Mouse (Mus musculus): ENCODE measurements at regions not wholly inside any gene's neighbourhood (a gene's known extent, or its start where the extent isn't known, plus 50 kb on each side); places are given as distances from the start of the nearest gene placed in this dataset.
"Not testable (repeated sequence)": the region's sequence is repeated elsewhere in the genome, so short reads cannot be mapped to it uniquely, and the experiment has no call there.

GRCm38 (mm10) chr7:73688451-73688850 is 51.7 kb upstream of the Fam174b start:
- ATAC-seq (replicated peaks; ENCODE audit: low FRiP score, low TSS enrichment, poor library complexity, severe bottlenecking): no peak

- not testable (repeated sequence) for ATAC-seq (replicated peaks; ENCODE audit: low FRiP score, low TSS enrichment, poor library complexity, severe bottlenecking)
These were observed 53.9 kb upstream of the Fam174b start for GRCm38 (mm10) chr7:73686245-73686644.

- no peak for ATAC-seq (replicated peaks; ENCODE audit: low FRiP score, low TSS enrichment, poor library complexity, severe bottlenecking)
These were observed 57.3 kb upstream of the Fam174b start for GRCm38 (mm10) chr7:73682756-73683155.

GRCm38 (mm10) chr7:73670598-73670997 is 69.5 kb upstream of the Fam174b start:
- no peak for ATAC-seq (replicated peaks; ENCODE audit: low FRiP score, low TSS enrichment, poor library complexity, severe bottlenecking)

GRCm38 (mm10) chr7:73668791-73669190 is 71.3 kb upstream of the Fam174b start:
- ATAC-seq (replicated peaks; ENCODE audit: low FRiP score, low TSS enrichment, poor library complexity, severe bottlenecking): no peak

GRCm38 (mm10) chr7:73666921-73667675 is 73.0 kb upstream of the Fam174b start:
- ATAC-seq (replicated peaks; ENCODE audit: low FRiP score, low TSS enrichment, poor library complexity, severe bottlenecking): no peak

- no peak for ATAC-seq (replicated peaks; ENCODE audit: low FRiP score, low TSS enrichment, poor library complexity, severe bottlenecking)
These were observed 75.1 kb upstream of the Fam174b start for GRCm38 (mm10) chr7:73664962-73665361.

GRCm38 (mm10) chr7:73662536-73662935 is 77.6 kb upstream of the Fam174b start:
- ATAC-seq (replicated peaks; ENCODE audit: low FRiP score, low TSS enrichment, poor library complexity, severe bottlenecking): no peak

GRCm38 (mm10) chr7:73661901-73662300 is 78.2 kb upstream of the Fam174b start:
- no peak for ATAC-seq (replicated peaks; ENCODE audit: low FRiP score, low TSS enrichment, poor library complexity, severe bottlenecking)

- no peak for ATAC-seq (replicated peaks; ENCODE audit: low FRiP score, low TSS enrichment, poor library complexity, severe bottlenecking)
These were observed 80.6 kb upstream of the Fam174b start for GRCm38 (mm10) chr7:73659551-73659950.

GRCm38 (mm10) chr7:73657283-73657682 is 82.8 kb upstream of the Fam174b start:
- ATAC-seq (replicated peaks; ENCODE audit: low FRiP score, low TSS enrichment, poor library complexity, severe bottlenecking): no peak

- not testable (repeated sequence) for ATAC-seq (replicated peaks; ENCODE audit: low FRiP score, low TSS enrichment, poor library complexity, severe bottlenecking)
These were observed 83.7 kb upstream of the Fam174b start for GRCm38 (mm10) chr7:73656424-73656795.

GRCm38 (mm10) chr7:73655787-73656423 is 84.2 kb upstream of the Fam174b start:
- 0 out of 2 replicates have a peak, but pooled peaks have one; percentile 41 for ATAC-seq (replicated peaks; ENCODE audit: low FRiP score, low TSS enrichment, poor library complexity, severe bottlenecking)

- peak; percentile 81; the same call in 1 of the 2 replicates for ATAC-seq (replicated peaks; ENCODE audit: low FRiP score, low TSS enrichment, poor library complexity, severe bottlenecking)
These were observed 85.8 kb upstream of the Fam174b start for GRCm38 (mm10) chr7:73654193-73654871.

- no peak for ATAC-seq (replicated peaks; ENCODE audit: low FRiP score, low TSS enrichment, poor library complexity, severe bottlenecking)
These were observed 89.2 kb upstream of the Fam174b start for GRCm38 (mm10) chr7:73650909-73651308.

- peak; percentile 89 for ATAC-seq (replicated peaks; ENCODE audit: low FRiP score, low TSS enrichment, poor library complexity, severe bottlenecking)
These were observed 92.1 kb upstream of the Fam174b start for GRCm38 (mm10) chr7:73648010-73648409.

- no peak for ATAC-seq (replicated peaks; ENCODE audit: low FRiP score, low TSS enrichment, poor library complexity, severe bottlenecking)
These were observed 93.0 kb upstream of the Fam174b start for GRCm38 (mm10) chr7:73647140-73647539.

- 0 out of 2 replicates have a peak, but pooled peaks have one; percentile 55 for ATAC-seq (replicated peaks; ENCODE audit: low FRiP score, low TSS enrichment, poor library complexity, severe bottlenecking)
These were observed 93.4 kb upstream of the Fam174b start for GRCm38 (mm10) chr7:73646711-73647110.

- ATAC-seq (replicated peaks; ENCODE audit: low FRiP score, low TSS enrichment, poor library complexity, severe bottlenecking): no peak
These were observed 95.7 kb upstream of the Fam174b start for GRCm38 (mm10) chr7:73644362-73644904.

GRCm38 (mm10) chr7:73643993-73644335 is 96.1 kb upstream of the Fam174b start:
- ATAC-seq (replicated peaks; ENCODE audit: low FRiP score, low TSS enrichment, poor library complexity, severe bottlenecking): no peak
